Mouse (Mus musculus): ENCODE measurements around the gene Tbc1d30.

DNA sequence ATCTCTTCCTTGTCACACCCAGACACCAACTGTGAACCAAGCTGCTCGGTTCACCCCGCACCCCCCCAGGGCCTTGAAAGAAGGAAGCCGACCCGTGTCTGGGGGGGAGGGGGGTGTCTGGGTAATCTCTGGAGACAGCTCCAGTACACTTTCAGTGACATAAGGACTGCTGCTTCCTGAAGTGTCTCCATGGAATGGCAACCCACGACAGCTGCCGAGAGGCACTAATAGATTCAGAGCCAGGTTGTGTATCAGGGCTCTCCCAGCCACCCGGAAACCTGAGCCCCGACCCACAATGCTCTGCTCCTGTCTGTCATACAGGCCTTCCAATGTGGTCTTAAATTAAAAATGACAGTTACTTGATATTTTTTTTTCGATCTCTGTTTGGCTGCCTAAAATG, 35.3 kb upstream of the Tbc1d30 start:
- TF ChIP-seq TAL1 (IDR thresholded peaks at IDR 0.05; ENCODE audit: low read length) (no peak), GATA1 (IDR thresholded peaks at IDR 0.05; ENCODE audit: low read length) (no peak)
